Mouse (Mus musculus) Patski (cell line): ENCODE results near the gene Tgm5. TPM values are rescaled to one million over a fixed set of nuclear protein-coding genes. Genes with fewer than 3 reads are reported as not detected.

ENCODE experiments used
- ATAC-seq: fragments of 100-300 bp; one replicate; pipeline ENCODE4 v1.8.0; 2021
- CTCF ChIA-PET: fragments of 350-600 bp; sonication (Branson Sonifier 250); formaldehyde crosslinking; loops from one replicate; lab custom pipeline; 2022; ENCODE audit warnings: inconsistent platforms; lab: Charles Lee
- POLR2A ChIA-PET: fragments of 350-600 bp; sonication (Branson Sonifier 250); formaldehyde crosslinking; loops from one replicate; lab custom pipeline; 2022; ENCODE audit warnings: antibody characterized with exemption, inconsistent platforms; lab: Charles Lee
- DNase-seq: peaks from one replicate; pipeline ENCODE4 v3.0.0-alpha.2; 2011; ENCODE audit warnings: low read depth, low spot score
- H3K27me3 ChIP-seq: fragments of 371-371 bp; one replicate; pipeline ENCODE4 v1.5.1; 2021
- CTCF ChIP-seq: fragments of 100-300 bp; IDR thresholded peaks from one replicate; pipeline ENCODE4 v1.5.1; 2021
- in situ Hi-C: fragments of 300-500 bp; cut with MboI; formaldehyde crosslinking; loops from 3 replicates; pipeline ENCODE4 v1.11.1; 2018; ENCODE audit warnings: low pct_unique_long_range_greater_than_20kb, mixed read lengths
- polyA plus RNA-seq: library from polyadenylated mRNA; unstranded; gene quantifications from one replicate; pipeline ENCODE4 v1.2.3, GENCODE M21; 2021

Tgm5 gene
- polyA plus RNA-seq, 1 experiment from 2014 or later, result 0.30 TPM

GRCm38 (mm10) chr2:121089751-121090150 lies 4.1 kb upstream of the Tgm5 start:
- ATAC-seq (no peak), DNase-seq (no peak)
- in situ Hi-C loops, result loop anchor here (25.0 kb wide), 1 partner anchor 627 kb away; the partner anchor contains the start of gene Capn3
- ChIA-PET POLR2A (interaction anchor here (0.6 kb wide), 1 partner anchor 310 kb away, joined by 4 read pairs; no protein-coding TSS in a partner anchor), CTCF (interaction anchor here (1.1 to 1.2 kb wide), 2 partner anchors 12 to 49 kb away, joined by 3 to 5 read pairs; no protein-coding TSS in a partner anchor)
- H3K27me3 ChIP-seq, result peaks cover 8% of the 10 kb centered on the region
- TF ChIP-seq CTCF, result no peak

DNA sequence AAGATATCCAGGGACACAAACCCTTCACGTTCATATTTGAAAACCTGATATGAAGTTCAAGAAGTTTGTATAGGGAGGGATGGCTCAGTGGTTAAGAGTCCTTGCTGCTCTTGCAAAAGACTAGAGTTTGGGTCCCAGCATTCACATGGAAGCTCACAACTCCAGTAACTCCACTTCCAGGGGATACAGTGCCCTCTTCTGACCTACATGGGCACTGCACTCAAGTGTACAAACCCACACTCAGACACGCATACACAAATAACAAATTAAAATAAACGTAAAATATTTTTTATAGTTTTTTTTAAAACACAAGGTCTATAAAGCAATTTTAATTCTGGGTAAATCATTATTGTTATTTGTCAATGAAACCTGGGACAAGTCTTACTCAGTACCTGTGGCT lies 2.9 kb upstream of the Tgm5 start:
- no peak for ATAC-seq
- POLR2A ChIA-PET, result no interaction called here
- in situ Hi-C loops, result loop anchor here (25.0 kb wide), 1 partner anchor 626 kb away; the partner anchor contains the start of gene Capn3
- DNase-seq, result no peak
- no peak for TF ChIP-seq CTCF
- CTCF ChIA-PET, result no interaction called here
- H3K27me3 ChIP-seq, result peaks cover 5% of the 10 kb centered on the region

- DNase-seq (no peak), ATAC-seq (no peak)
- ChIA-PET POLR2A (no interaction called here), CTCF (no interaction called here)
- in situ Hi-C loops, result loop anchor here (25.0 kb wide), 1 partner anchor 620 kb away; the partner anchor contains the start of gene Capn3
- no peak for TF ChIP-seq CTCF
- H3K27me3 ChIP-seq, result peaks cover 5% of the 10 kb centered on the region
Measured at GRCm38 (mm10) chr2:121082626-121083025, 3.0 kb downstream of the Tgm5 start.

DNA sequence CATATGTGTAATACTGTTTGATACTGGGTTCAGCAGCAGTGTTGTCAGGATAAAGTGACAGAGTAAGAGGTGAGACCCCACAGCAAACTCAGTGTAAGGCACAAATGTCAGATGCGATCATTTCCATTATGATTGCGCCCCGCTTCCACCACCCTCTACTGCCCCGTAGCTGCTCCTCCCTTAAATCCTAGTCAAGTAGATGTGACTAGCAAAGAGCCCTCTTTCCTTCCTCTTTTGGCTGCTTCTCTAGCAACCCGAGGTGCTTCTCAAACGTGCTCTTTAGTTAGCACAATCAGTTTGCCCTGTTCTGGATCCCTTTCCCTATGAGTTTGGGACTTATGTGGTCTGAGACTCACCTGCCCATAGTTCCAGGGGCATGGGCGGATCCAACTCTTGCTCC lies 10.9 kb downstream of the Tgm5 start:
- no peak for TF ChIP-seq CTCF
- in situ Hi-C loops, result loop anchor here (25.0 kb wide), 1 partner anchor 612 kb away; the partner anchor contains the start of gene Capn3
- DNase-seq (no peak), ATAC-seq (no peak)
- ChIA-PET CTCF (interaction anchor here (1.0 kb wide), 1 partner anchor 26 kb away, joined by 3 read pairs; no protein-coding TSS in a partner anchor), POLR2A (interaction anchor here (0.6 kb wide), 1 partner anchor 15 kb away, joined by 3 read pairs; no protein-coding TSS in a partner anchor)
- no peaks in the 10 kb centered on the region for H3K27me3 ChIP-seq

DNA sequence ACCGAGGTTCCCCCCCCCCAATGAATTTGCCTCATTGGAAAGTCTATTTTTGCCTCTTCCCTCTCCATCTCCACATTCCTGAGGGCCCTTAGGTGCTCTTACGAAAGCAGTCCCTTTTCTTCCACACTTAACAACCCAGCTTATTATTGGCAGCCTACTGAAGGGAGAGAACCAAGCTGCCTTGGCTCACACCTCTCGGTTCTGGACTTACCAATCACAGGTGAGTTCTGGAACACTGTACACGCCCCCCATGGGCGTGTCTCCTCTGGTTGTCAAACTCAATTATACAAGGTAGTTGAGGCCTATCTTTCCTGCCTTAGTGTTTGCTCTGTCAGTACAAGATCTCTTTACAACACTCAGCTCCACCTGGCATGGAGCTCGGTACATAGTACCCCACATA lies 13.8 kb downstream of the Tgm5 start:
- in situ Hi-C loops, result no loop called here
- DNase-seq (no peak), ATAC-seq (no peak)
- peaks cover 7% of the 10 kb centered on the region for H3K27me3 ChIP-seq
- POLR2A ChIA-PET, result interaction anchor here (0.6 to 1.5 kb wide), 2 partner anchors 11 to 409 kb away, joined by 5 read pairs; no protein-coding TSS in a partner anchor
- CTCF ChIA-PET, result interaction anchor here (1.7 kb wide), 1 partner anchor 8 kb away, joined by 3 read pairs; no protein-coding TSS in a partner anchor
- no peak for TF ChIP-seq CTCF

GRCm38 (mm10) chr2:121069506-121069905 lies 16.1 kb downstream of the Tgm5 start:
- ChIA-PET POLR2A (no interaction called here), CTCF (interaction anchor here (1.3 kb wide), 1 partner anchor 32 kb away, joined by 4 read pairs; no protein-coding TSS in a partner anchor)
- peaks cover 7% of the 10 kb centered on the region for H3K27me3 ChIP-seq
- in situ Hi-C loops, result no loop called here
- TF ChIP-seq CTCF, result no peak
- ATAC-seq (no peak), DNase-seq (no peak)

GRCm38 (mm10) chr2:121067116-121067515 lies 18.5 kb downstream of the Tgm5 start:
- in situ Hi-C loops, result no loop called here
- no peak for DNase-seq
- ATAC-seq, result no peak
- H3K27me3 ChIP-seq, result peaks cover 12% of the 10 kb centered on the region
- CTCF ChIA-PET, result no interaction called here
- TF ChIP-seq CTCF, result no peak
- POLR2A ChIA-PET, result no interaction called here

DNA sequence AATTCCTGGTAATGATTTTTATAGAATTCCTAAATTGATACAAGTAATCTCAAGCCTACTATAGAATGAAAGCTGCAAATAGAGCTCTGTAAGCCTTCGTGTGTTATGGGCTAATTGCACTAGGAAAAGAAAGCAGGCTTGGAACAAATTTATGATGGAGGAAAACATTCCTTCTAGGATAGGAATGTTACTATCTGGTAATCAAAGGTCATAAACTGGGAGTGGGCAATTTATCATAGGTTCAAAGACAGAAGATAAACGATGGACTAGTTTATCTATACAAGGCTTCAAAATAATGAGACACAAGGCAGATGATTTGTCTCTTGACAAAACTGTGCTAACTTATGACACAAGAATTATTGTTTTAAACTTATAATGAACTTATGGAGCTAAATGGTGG lies 24.3 kb downstream of the Tgm5 start:
- in situ Hi-C loops, result no loop called here
- ATAC-seq (no peak), DNase-seq (no peak)
- H3K27me3 ChIP-seq, result peaks cover 16% of the 10 kb centered on the region
- ChIA-PET CTCF (interaction anchor here (1.2 kb wide), 1 partner anchor 41 kb away, joined by 3 read pairs; no protein-coding TSS in a partner anchor), POLR2A (interaction anchor here (1.5 kb wide), 1 partner anchor 11 kb away, joined by 5 read pairs; no protein-coding TSS in a partner anchor)
- TF ChIP-seq CTCF, result no peak

GRCm38 (mm10) chr2:121057997-121058396 lies 27.6 kb downstream of the Tgm5 start:
- in situ Hi-C loops, result no loop called here
- CTCF ChIA-PET, result interaction anchor here (0.9 kb wide), 1 partner anchor 44 kb away, joined by 3 read pairs; no protein-coding TSS in a partner anchor
- POLR2A ChIA-PET, result no interaction called here
- H3K27me3 ChIP-seq, result peaks cover 11% of the 10 kb centered on the region
- DNase-seq (no peak), ATAC-seq (no peak)
- TF ChIP-seq CTCF, result no peak

DNA sequence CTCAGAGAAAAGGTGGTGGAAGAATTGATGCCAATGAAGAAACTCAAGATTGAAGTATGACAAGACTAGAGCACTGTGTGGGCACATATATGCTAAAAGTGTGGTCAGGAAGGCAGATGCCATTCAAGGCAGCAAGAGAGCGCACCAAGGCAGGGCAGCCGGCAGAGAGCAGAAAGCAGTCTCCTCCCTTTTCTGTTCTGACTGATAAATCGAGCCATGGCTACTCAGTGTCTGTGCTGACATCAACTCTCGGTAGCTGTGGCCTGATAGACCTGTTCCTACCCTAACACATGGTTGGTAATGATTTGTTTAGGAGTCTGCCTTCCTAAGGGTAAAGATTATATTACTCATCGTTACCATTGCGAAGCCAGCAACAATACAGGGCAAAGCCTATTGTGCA lies 29.7 kb downstream of the Tgm5 start:
- DNase-seq (no peak), ATAC-seq (no peak)
- no peak for TF ChIP-seq CTCF
- ChIA-PET POLR2A (no interaction called here), CTCF (no interaction called here)
- peaks cover 7% of the 10 kb centered on the region for H3K27me3 ChIP-seq
- in situ Hi-C loops, result no loop called here

- in situ Hi-C loops, result loop anchor here (5.0 kb wide), 1 partner anchor 43 kb away; no protein-coding TSS in a partner anchor
- CTCF ChIA-PET, result no interaction called here
Measured at GRCm38 (mm10) chr2:121054060-121054459, 31.6 kb downstream of the Tgm5 start.

More at GRCm38 (mm10) chr2:121054060-121054459, 31.6 kb downstream of the Tgm5 start:
- no peak for TF ChIP-seq CTCF
- DNase-seq (no peak), ATAC-seq (no peak)
- peaks cover 7% of the 10 kb centered on the region for H3K27me3 ChIP-seq
- POLR2A ChIA-PET, result no interaction called here
